Mouse (Mus musculus): ENCODE data around the gene 4930518I15Rik. TPM values are rescaled to one million over a fixed set of nuclear protein-coding genes. Genes with fewer than 3 reads are reported as not detected.

Gene 4930518I15Rik
- polyA plus RNA-seq (2017; shearing (Covaris generic)) = 7.9 TPM

DNA sequence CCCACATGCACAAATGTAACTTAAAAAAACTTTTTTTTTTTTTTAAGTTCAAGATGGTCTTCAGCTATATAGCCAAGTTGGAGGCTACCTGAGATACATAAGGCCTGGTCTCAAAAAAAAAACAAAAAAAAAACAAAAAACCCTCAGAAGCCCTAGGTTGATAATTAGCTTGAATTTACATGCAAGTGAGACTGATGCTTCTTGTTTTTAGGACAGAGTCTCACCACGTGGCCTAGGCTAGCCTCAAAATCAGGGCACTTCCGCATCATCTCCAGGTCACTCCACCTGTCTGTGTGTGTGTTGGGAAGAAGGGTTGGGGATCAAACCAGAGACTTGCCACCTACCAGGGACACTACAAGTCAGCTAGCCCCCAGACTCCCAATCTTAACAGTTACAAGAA is at the start of gene 4930518I15Rik:
TSS of gene 4930518I15Rik (minus strand) at position 112 of the 400 bp plus-strand sequence.

DNA sequence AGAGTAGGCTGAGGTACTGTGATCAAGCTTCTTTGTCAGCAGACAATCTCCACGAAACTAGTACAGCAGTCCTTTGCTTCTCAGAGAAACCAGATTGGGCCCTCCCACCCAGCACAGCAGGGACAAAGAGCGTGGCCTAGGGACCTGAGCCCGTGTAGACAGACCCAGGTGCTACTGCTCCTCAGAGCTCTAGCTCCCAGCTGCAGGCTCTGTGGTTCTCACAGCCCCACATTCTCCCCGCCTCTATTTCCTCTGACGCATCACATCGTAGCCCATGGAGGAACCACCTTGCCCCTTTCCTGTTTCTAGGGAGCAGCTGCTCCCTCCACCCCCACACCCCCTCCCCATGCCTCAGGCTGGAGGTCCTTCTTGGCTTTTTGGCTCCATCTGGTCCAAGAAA is 29.3 kb upstream of the 4930518I15Rik start, which contains the start of gene Sla2:
TSS of gene Sla2 (minus strand) at position 176 of the 400 bp plus-strand sequence.

DNA sequence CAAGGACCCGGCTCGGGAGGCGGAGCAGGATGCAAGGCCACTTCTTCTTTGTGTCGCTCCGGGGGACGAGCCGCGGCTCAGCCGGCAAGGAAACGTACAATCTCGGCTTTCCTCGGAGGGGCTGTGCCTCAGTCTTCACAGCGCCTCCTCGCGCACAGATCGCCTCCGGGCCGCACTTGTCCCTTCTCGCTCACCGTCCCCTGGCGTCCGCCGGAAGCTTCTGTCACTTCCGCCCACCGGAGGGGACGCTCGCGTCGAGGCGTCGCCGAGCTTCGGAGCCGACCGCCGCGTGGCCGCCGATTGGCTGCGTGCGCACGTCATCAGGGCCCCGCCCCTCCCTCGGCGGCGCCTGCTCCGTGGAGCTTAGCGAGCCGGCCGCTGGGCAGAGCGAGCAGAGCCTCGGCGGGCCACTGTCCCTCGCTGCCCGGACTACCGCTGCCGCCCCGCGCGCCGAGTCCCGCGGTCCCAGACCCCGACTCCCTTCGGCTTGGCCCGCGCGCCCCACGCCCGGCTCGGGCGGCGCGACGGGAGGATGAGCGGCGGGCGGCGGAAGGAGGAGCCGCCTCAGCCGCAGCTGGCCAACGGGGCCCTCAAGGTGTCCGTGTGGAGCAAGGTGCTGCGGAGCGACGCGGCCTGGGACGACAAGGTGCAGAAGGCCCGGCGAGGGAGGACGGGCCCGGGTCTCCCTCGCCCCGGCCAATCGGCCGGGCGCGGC is 5.2 kb upstream of the 4930518I15Rik start, which contains the start of gene Rab5if:
TSS of gene Rab5if (plus strand) at position 357 of the 715 bp plus-strand sequence.

DNA sequence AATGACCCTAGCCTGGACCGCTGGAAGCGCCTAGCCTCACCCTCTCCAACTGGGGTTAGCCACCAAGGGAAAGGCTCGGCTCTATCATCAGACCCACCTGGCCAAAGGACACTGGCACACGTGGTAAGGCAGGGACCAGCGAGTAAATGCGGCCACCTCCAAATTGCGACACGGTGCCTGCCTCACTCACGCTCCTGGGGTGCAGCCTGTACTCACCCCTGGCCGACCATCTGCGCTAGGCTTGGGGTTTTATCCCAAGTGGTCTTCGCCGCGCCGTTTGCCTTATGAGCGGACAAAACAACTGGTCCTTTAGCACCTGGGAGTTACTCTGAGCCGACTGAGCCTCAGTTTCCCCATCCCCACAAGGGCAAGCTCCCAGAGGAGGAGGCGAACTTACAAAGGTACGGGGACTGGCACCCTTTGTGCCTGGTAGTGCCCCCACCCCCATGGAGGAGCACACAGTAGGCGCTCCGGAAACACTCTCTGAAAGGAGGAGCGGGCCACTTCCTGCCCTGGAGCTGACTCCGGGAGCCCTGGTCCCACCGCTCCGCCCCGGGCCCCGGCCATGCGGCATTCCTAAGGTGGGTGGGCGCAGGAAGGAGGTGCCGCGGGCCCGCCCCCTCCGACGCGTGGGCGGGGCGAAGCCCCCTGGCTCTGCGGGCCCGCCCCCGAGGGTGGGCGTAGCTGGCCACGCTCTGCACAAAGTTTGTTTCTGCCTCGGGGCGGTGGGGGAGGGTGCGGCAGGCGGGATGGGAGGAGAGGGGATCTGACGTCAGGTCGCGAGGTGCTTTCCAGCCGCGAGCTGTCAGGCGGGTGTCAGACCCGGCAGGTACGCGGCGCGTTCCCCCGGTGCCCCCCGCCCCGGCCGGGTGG is 18.2 kb downstream of the 4930518I15Rik start, which contains the start of gene Tgif2:
TSS of gene Tgif2 (plus strand) at position 689 of the 873 bp plus-strand sequence.

Other genes with a start within 250 kb of the 4930518I15Rik start
- 122 TPM for gene Dlgap4, start 244.2 kb downstream of the 4930518I15Rik start, polyA plus RNA-seq (2017; shearing (Covaris generic))
- not detected for gene Myl9, start 82.5 kb downstream of the 4930518I15Rik start, polyA plus RNA-seq (2017; shearing (Covaris generic))
- 19.0 TPM for gene Tgif2, start 17.9 kb downstream of the 4930518I15Rik start, polyA plus RNA-seq (2017; shearing (Covaris generic))
- gene Rab5if, start 5.2 kb upstream of the 4930518I15Rik start, polyA plus RNA-seq (2017; shearing (Covaris generic)) = 14.0 TPM
- 97.6 TPM for gene Sla2, start 29.2 kb upstream of the 4930518I15Rik start, polyA plus RNA-seq (2017; shearing (Covaris generic))
- 146 TPM for gene Ndrg3, start 134.1 kb upstream of the 4930518I15Rik start, polyA plus RNA-seq (2017; shearing (Covaris generic))
- 19.5 TPM for gene Dsn1, start 149.2 kb upstream of the 4930518I15Rik start, polyA plus RNA-seq (2017; shearing (Covaris generic))
- not detected for gene Soga1, start 221.3 kb upstream of the 4930518I15Rik start, polyA plus RNA-seq (2017; shearing (Covaris generic))
- not detected for gene Tldc2, start 229.1 kb upstream of the 4930518I15Rik start, polyA plus RNA-seq (2017; shearing (Covaris generic))

All from inflammation-experienced regulatory T-cells, adult 16 weeks (primary cell).